In the genomic region with DNA sequence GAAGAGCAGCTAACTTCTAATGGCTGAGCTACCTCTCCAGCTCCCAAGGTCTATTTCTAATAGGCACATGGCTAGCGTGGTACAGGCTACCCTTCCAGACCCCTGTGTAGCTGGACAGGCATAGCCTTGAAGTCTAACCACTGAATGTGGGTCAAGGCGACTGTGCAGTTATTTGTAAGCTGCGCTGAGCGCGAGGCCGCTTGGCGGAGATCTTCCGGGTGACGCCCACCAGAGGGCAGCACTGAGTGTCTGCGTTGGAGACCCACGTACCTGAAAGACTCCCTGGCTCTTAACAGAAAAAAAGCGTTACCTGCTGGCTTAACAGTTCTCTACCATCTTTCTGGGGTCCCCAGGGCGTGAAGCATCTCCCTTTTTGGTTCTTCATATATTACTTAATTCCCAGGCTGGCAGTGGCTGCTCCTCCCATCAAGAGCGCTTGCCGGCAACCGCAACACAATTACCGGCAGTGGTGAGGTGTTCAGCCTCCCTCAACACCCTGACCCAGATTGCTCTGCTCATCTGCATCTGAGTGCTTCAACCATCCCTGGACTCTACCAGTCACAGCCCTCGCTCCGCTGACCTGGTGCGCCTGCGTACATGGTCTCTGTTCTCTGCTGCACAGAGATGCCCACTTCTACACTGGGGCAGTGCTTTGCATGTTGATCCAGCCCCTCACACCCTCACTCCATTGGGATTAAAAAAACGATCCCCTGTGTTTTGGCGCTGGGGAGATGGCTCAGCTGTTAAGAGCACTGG, we compare ENCODE assay signal across 7 mouse cellular contexts. TPM values are rescaled to one million over a fixed set of nuclear protein-coding genes. Genes with fewer than 3 reads are reported as not detected.
DNase-seq lines count a peak whose midpoint lies in the region; ATAC-seq and TF ChIP-seq lines count a peak whose summit lies in the region.

No protein-coding gene starts in this region.

- DNase-seq in adrenal gland, postnatal 14 days, result peak; percentile 90
- DNase-seq in heart, adult 8-10 months (ENCODE audit: low spot score), result peak; percentile 65
- DNase-seq in kidney, adult 9 months, result peak; percentile 85
- peak; percentile 79 for DNase-seq in limb, embryonic 14.5 days (ENCODE audit: low spot score)
- DNase-seq in spleen, postnatal 36 days (ENCODE audit: low spot score in 2 of 2), result peak; percentile 63 to 66

- no peak overlapping the region for H3K27ac ChIP-seq in embryonic facial prominence, embryonic 12.5 days
- no peak overlapping the region for H3K27ac ChIP-seq in limb, embryonic 14.5 days (replicated peaks; ENCODE audit: low read depth, low read length)

- whole genome bisulfite sequencing in embryonic facial prominence, embryonic 12.5 days, result 6% methylated on average over 23 of the region's 23 CpGs
- 5% methylated on average over 23 of the region's 23 CpGs for WGBS in limb, embryonic 14.5 days

- peaks cover 5% of the 10 kb centered on the region; the same call in 1 of the 2 replicates for H3K4me1 ChIP-seq in embryonic facial prominence, embryonic 12.5 days
- H3K4me1 ChIP-seq in limb, embryonic 14.5 days (ENCODE audit: control insufficient read depth, insufficient read depth, low read length), result peaks cover 4% of the 10 kb centered on the region; the same call in 1 of the 2 replicates

- H3K4me3 ChIP-seq in embryonic facial prominence, embryonic 12.5 days, result no peak overlapping the region
- H3K4me3 ChIP-seq in limb, embryonic 14.5 days (replicated peaks; ENCODE audit: low read length), result 0 out of 2 replicates have a peak overlapping the region, but pooled peaks have one; percentile 13

- no peaks in the 10 kb centered on the region for H3K9me3 ChIP-seq in embryonic facial prominence, embryonic 12.5 days
- no peaks in the 10 kb centered on the region for H3K9me3 ChIP-seq in limb, embryonic 14.5 days (ENCODE audit: control insufficient read depth, low read length)

- no peak overlapping the region for H3K9ac ChIP-seq in embryonic facial prominence, embryonic 12.5 days
- H3K9ac ChIP-seq in limb, embryonic 14.5 days (ENCODE audit: low read depth, low read length, severe bottlenecking), result no peak overlapping the region

- H3K27me3 ChIP-seq in embryonic facial prominence, embryonic 12.5 days, result peaks cover 18% of the 10 kb centered on the region
- 0 out of 2 replicates have a peak, but pooled peaks cover 4% of the 10 kb centered on the region for H3K27me3 ChIP-seq in limb, embryonic 14.5 days (ENCODE audit: control insufficient read depth, insufficient read depth, low read length)

- no peaks in the 10 kb centered on the region for H3K36me3 ChIP-seq in embryonic facial prominence, embryonic 12.5 days
- no peaks in the 10 kb centered on the region for H3K36me3 ChIP-seq in limb, embryonic 14.5 days (ENCODE audit: control insufficient read depth, insufficient read depth, low read length)

- peak overlapping the region; percentile 38 for H3K4me2 ChIP-seq in embryonic facial prominence, embryonic 12.5 days (replicated peaks)
- peak overlapping the region; percentile 40 for H3K4me2 ChIP-seq in limb, embryonic 14.5 days (replicated peaks; ENCODE audit: low read depth, low read length, severe bottlenecking)

- no peak for ATAC-seq in embryonic facial prominence, embryonic 12.5 days (ENCODE audit: insufficient number of reproducible peaks, insufficient read depth, low FRiP score, low TSS enrichment)
- ATAC-seq in limb, embryonic 14.5 days (ENCODE audit: low FRiP score, low read depth), result no peak
- ATAC-seq in monocyte, adult 5-6 weeks (replicated peaks; ENCODE audit: insufficient number of reproducible peaks, low FRiP score, low TSS enrichment, poor library complexity, severe bottlenecking), result peak; percentile 68; the same call in 1 of the 2 replicates

- TF ChIP-seq POLR2A in limb, embryonic 14.5 days (IDR thresholded peaks at IDR 0.05; ENCODE audit: borderline replicate concordance, extremely low read depth, insufficient read depth, insufficient read length), result no peak

RNA-seq across cellular contexts. Expression of a gene that starts 21.3 kb away (rescaled TPM):
- total RNA-seq in adrenal gland, postnatal 14 days (2021), result 0.71 TPM in 1 of 2 replicates, not detected in the other
- polyA plus RNA-seq in embryonic facial prominence, embryonic 12.5 days (2016; fragmentation: Nextera tagmentation; extraction: Ambion mirVana), result 8.4 and 9.3 TPM in 2 replicates
- not detected for total RNA-seq in heart, adult 8-10 months (2022)
- 5.0 and 7.4 TPM in 2 replicates for polyA plus RNA-seq in limb, embryonic 14.5 days (2012; rRNA removed)
- 4.9 and 6.4 TPM in 2 replicates for polyA plus RNA-seq in limb, embryonic 14.5 days (2014; fragmentation: Nextera tagmentation; extraction: Ambion mirVana)
- total RNA-seq in monocyte, adult 5-6 weeks (2017), result not detected in 3 replicates

RNA-seq across cellular contexts. Expression of a gene that starts 35.7 kb away (rescaled TPM):
- 10.6 and 11.4 TPM in 2 replicates for total RNA-seq in adrenal gland, postnatal 14 days (2021)
- polyA plus RNA-seq in embryonic facial prominence, embryonic 12.5 days (2016; fragmentation: Nextera tagmentation; extraction: Ambion mirVana), result 14.1 and 17.9 TPM in 2 replicates
- 10 to 100 TPM in 3 of 4 experiments, 1 to 10 TPM in 1; 8.4 to 15.6 (median 11.7) TPM for total RNA-seq in heart, adult 8-10 months (2022)
- polyA plus RNA-seq in limb, embryonic 14.5 days (2012; rRNA removed), result 85.6 and 102 TPM in 2 replicates
- polyA plus RNA-seq in limb, embryonic 14.5 days (2014; fragmentation: Nextera tagmentation; extraction: Ambion mirVana), result 17.4 and 17.9 TPM in 2 replicates
- not detected in 3 replicates for total RNA-seq in monocyte, adult 5-6 weeks (2017)

RNA-seq across cellular contexts. Expression of a gene that starts 58.1 kb away (rescaled TPM):
- 814 and 958 TPM in 2 replicates for total RNA-seq in adrenal gland, postnatal 14 days (2021)
- polyA plus RNA-seq in embryonic facial prominence, embryonic 12.5 days (2016; fragmentation: Nextera tagmentation; extraction: Ambion mirVana), result 496 and 505 TPM in 2 replicates
- 100 to 1,000 TPM; 377 to 423 (median 382) TPM for total RNA-seq in heart, adult 8-10 months (2022)
- polyA plus RNA-seq in limb, embryonic 14.5 days (2012; rRNA removed), result 3,249 and 4,469 TPM in 2 replicates
- 810 and 905 TPM in 2 replicates for polyA plus RNA-seq in limb, embryonic 14.5 days (2014; fragmentation: Nextera tagmentation; extraction: Ambion mirVana)
- total RNA-seq in monocyte, adult 5-6 weeks (2017), result 363 to 372 TPM (median 364 TPM) in 3 replicates
